In genomic region chr12:102497905-102498304, GRCm38 (mm10) we compare ENCODE assay signal across 12 mouse cellular contexts. TPM values are rescaled to one million over a fixed set of nuclear protein-coding genes. Genes with fewer than 3 reads are reported as not detected.
A peak's percentile ranks its signal among the peaks of the same experiment; 100 is the strongest.
DNase-seq lines count a peak whose midpoint lies in the region; ATAC-seq and TF ChIP-seq lines count a peak whose summit lies in the region.
"Had no signal": no experiment of that assay in that cellular context is flagged by ENCODE, and none has a peak within 500 bp of the region (broad histone marks: within the 10 kb centered on the region; RNA-seq: fewer than 3 reads in every experiment).

No protein-coding gene starts in this region.

- H3K27ac ChIP-seq in heart, adult 2 months: no peak overlapping the region
- H3K27ac ChIP-seq in kidney, postnatal 0 days: 0 out of 2 replicates have a peak overlapping the region, but pooled peaks have one; percentile 8
- peak overlapping the region; percentile 70 for H3K27ac ChIP-seq in embryonic facial prominence, embryonic 14.5 days (replicated peaks; ENCODE audit: low read depth, low read length)
- H3K27ac ChIP-seq in stomach, embryonic 15.5 days: peak overlapping the region; percentile 26; the same call in 1 of the 2 replicates
- H3K27ac ChIP-seq: hindbrain, embryonic 12.5 days had no signal

- WGBS in heart, adult 2 months: 65% methylated on average over 2 of the region's 2 CpGs
- 69% methylated on average over 2 of the region's 2 CpGs for WGBS in kidney, postnatal 0 days
- WGBS in embryonic facial prominence, embryonic 14.5 days: 61% methylated on average over 2 of the region's 2 CpGs
- 75% methylated on average over 2 of the region's 2 CpGs for WGBS in stomach, embryonic 15.5 days

- intact Hi-C loops in heart, adult 2 months (cut with DNase I): loop anchor here (10.0 kb wide), 1 partner anchor 217 kb away; no protein-coding TSS in a partner anchor
- intact Hi-C loops in heart, postnatal 10 days (cut with DNase I): loop anchor here (5.0 kb wide), 1 partner anchor 209 kb away; no protein-coding TSS in a partner anchor
- intact Hi-C loops in gastrocnemius, postnatal 36 days (cut with DNase I): no loop called here

- TF ChIP-seq EP300 in heart, adult 2 months (IDR thresholded peaks at IDR 0.05; ENCODE audit: insufficient read depth, low read depth, low read length): no peak

- peak; percentile 28; the same call in 1 of the 2 replicates for TF ChIP-seq CTCF in heart, adult 2 months (IDR thresholded peaks at IDR 0.05)
- TF ChIP-seq CTCF in kidney, postnatal 0 days (IDR thresholded peaks at IDR 0.05; ENCODE audit: low read depth): peak; percentile 33; the same call in 1 of the 2 replicates

- DNase-seq in heart, adult 2 months: no peak
- DNase-seq in heart, postnatal 10 days: no peak
- DNase-seq in kidney, postnatal 0 days (ENCODE audit: low spot score): no peak
- DNase-seq in kidney, adult 18-20 months: no peak
- no peak for DNase-seq in embryonic facial prominence, embryonic 14.5 days (ENCODE audit: low spot score)
- no peak for DNase-seq in neural tube, embryonic 10.5 days (ENCODE audit: extremely low spot score, low spot score)
- no peak for DNase-seq in gastrocnemius, postnatal 36 days
- DNase-seq: cerebellum, adult 11 months; lung, embryonic 14.5 days had no signal

- TF ChIP-seq POLR2A in heart, adult 2 months (IDR thresholded peaks at IDR 0.05; ENCODE audit: insufficient read depth, low read depth, low read length): no peak

- H3K79me2 ChIP-seq in heart, adult 2 months (replicated peaks; ENCODE audit: control insufficient read depth, insufficient read depth, low read length): no peaks in the 10 kb centered on the region

- H3K4me2 ChIP-seq in kidney, postnatal 0 days (ENCODE audit: low read length): no peak overlapping the region
- H3K4me2 ChIP-seq in embryonic facial prominence, embryonic 14.5 days (ENCODE audit: low read depth, low read length): no peak overlapping the region
- no peak overlapping the region for H3K4me2 ChIP-seq in stomach, embryonic 15.5 days
- H3K4me2 ChIP-seq: hindbrain, embryonic 12.5 days; lung, embryonic 14.5 days had no signal

- H3K9me3 ChIP-seq in kidney, postnatal 0 days (replicated peaks; ENCODE audit: low read length): no peaks in the 10 kb centered on the region
- H3K9me3 ChIP-seq in embryonic facial prominence, embryonic 14.5 days (ENCODE audit: control insufficient read depth, low read length): no peaks in the 10 kb centered on the region
- no peaks in the 10 kb centered on the region for H3K9me3 ChIP-seq in stomach, embryonic 15.5 days
- H3K9me3 ChIP-seq: hindbrain, embryonic 12.5 days had no signal

- ATAC-seq in kidney, postnatal 0 days (replicated peaks; ENCODE audit: low FRiP score, low read depth): no peak
- no peak for ATAC-seq in embryonic facial prominence, embryonic 14.5 days (ENCODE audit: low read depth)
- no peak for ATAC-seq in stomach, embryonic 15.5 days (ENCODE audit: insufficient read depth, low FRiP score, low read depth)

- H3K4me1 ChIP-seq in heart, adult 2 months (ENCODE audit: control insufficient read depth, insufficient read depth, low read length): no peaks in the 10 kb centered on the region; the same call in 1 of the 2 replicates
- H3K4me1 ChIP-seq in kidney, postnatal 0 days (replicated peaks; ENCODE audit: insufficient read depth, low read length): 0 out of 2 replicates have a peak, but pooled peaks cover 3% of the 10 kb centered on the region
- H3K4me1 ChIP-seq in embryonic facial prominence, embryonic 14.5 days (ENCODE audit: control insufficient read depth, insufficient read depth, low read length): peaks cover 11% of the 10 kb centered on the region
- H3K4me1 ChIP-seq in stomach, embryonic 15.5 days: no peaks in the 10 kb centered on the region

- H3K9ac ChIP-seq in heart, adult 2 months (ENCODE audit: low read depth, low read length): no peak overlapping the region
- H3K9ac ChIP-seq in kidney, postnatal 0 days (ENCODE audit: low read depth, low read length): no peak overlapping the region
- no peak overlapping the region for H3K9ac ChIP-seq in embryonic facial prominence, embryonic 14.5 days (ENCODE audit: low read depth, low read length)
- H3K9ac ChIP-seq in stomach, embryonic 15.5 days: no peak overlapping the region
- H3K9ac ChIP-seq: hindbrain, embryonic 12.5 days; lung, embryonic 14.5 days had no signal

- peaks cover 2% of the 10 kb centered on the region; the same call in 1 of the 2 replicates for H3K36me3 ChIP-seq in heart, adult 2 months (ENCODE audit: control insufficient read depth, insufficient read depth, low read length)
- H3K36me3 ChIP-seq in kidney, postnatal 0 days (ENCODE audit: insufficient read depth, low read length): peaks cover 25% of the 10 kb centered on the region; the same call in 1 of the 2 replicates
- peaks cover 49% of the 10 kb centered on the region for H3K36me3 ChIP-seq in embryonic facial prominence, embryonic 14.5 days (ENCODE audit: control insufficient read depth, insufficient read depth, low read length)
- peaks cover 21% of the 10 kb centered on the region for H3K36me3 ChIP-seq in stomach, embryonic 15.5 days

- H3K4me3 ChIP-seq in heart, adult 2 months: no peak overlapping the region
- no peak overlapping the region for H3K4me3 ChIP-seq in kidney, postnatal 0 days (replicated peaks; ENCODE audit: low read depth, low read length)
- H3K4me3 ChIP-seq in embryonic facial prominence, embryonic 14.5 days (ENCODE audit: low read depth, low read length): no peak overlapping the region
- no peak overlapping the region for H3K4me3 ChIP-seq in stomach, embryonic 15.5 days (replicated peaks)
- H3K4me3 ChIP-seq: hindbrain, embryonic 12.5 days; myocyte had no signal

- no peaks in the 10 kb centered on the region for H3K27me3 ChIP-seq in heart, adult 2 months (ENCODE audit: control insufficient read depth, insufficient read depth, low read length)
- H3K27me3 ChIP-seq in kidney, postnatal 0 days (ENCODE audit: insufficient read depth, low read length): no peaks in the 10 kb centered on the region
- no peaks in the 10 kb centered on the region for H3K27me3 ChIP-seq in embryonic facial prominence, embryonic 14.5 days (replicated peaks; ENCODE audit: control insufficient read depth, insufficient read depth, low read length)
- no peaks in the 10 kb centered on the region for H3K27me3 ChIP-seq in stomach, embryonic 15.5 days (replicated peaks)
- H3K27me3 ChIP-seq: hindbrain, embryonic 12.5 days had no signal

RNA-seq across cellular contexts. Expression of gene Golga5, which starts 29.0 kb away (rescaled TPM):
- 10 to 100 TPM; 25.1 to 28.0 TPM for total RNA-seq in heart, adult 2 months (2021)
- polyA plus RNA-seq in heart, adult 2 months (2012; rRNA removed): 10.1 and 17.2 TPM in 2 replicates
- 10 to 100 TPM; 24.5 to 25.9 TPM for total RNA-seq in heart, postnatal 10 days (2021)
- polyA plus RNA-seq in kidney, postnatal 0 days (2015; fragmentation: Nextera tagmentation; extraction: Ambion mirVana): 36.4 and 38.7 TPM in 2 replicates
- polyA plus RNA-seq in embryonic facial prominence, embryonic 14.5 days (2014; fragmentation: Nextera tagmentation; extraction: Ambion mirVana): 36.8 and 40.9 TPM in 2 replicates
- polyA plus RNA-seq in stomach, embryonic 15.5 days (2015; fragmentation: Nextera tagmentation; extraction: Ambion mirVana): 29.0 and 35.0 TPM in 2 replicates
- 10 to 100 TPM; 19.6 to 24.5 TPM for total RNA-seq in gastrocnemius, postnatal 36 days (2021)

RNA-seq across cellular contexts. Expression of gene Chga, which starts 56.9 kb away (rescaled TPM):
- not detected for total RNA-seq in heart, adult 2 months (2021)
- 0.06 and 0.12 TPM in 2 replicates for polyA plus RNA-seq in heart, adult 2 months (2012; rRNA removed)
- total RNA-seq in heart, postnatal 10 days (2021): not detected
- polyA plus RNA-seq in kidney, postnatal 0 days (2015; fragmentation: Nextera tagmentation; extraction: Ambion mirVana): 0.51 and 0.54 TPM in 2 replicates
- polyA plus RNA-seq in embryonic facial prominence, embryonic 14.5 days (2014; fragmentation: Nextera tagmentation; extraction: Ambion mirVana): 18.6 and 22.2 TPM in 2 replicates
- polyA plus RNA-seq in stomach, embryonic 15.5 days (2015; fragmentation: Nextera tagmentation; extraction: Ambion mirVana): 24.8 and 29.1 TPM in 2 replicates
- total RNA-seq in gastrocnemius, postnatal 36 days (2021): not detected
- polyA plus RNA-seq: myocyte had no signal

RNA-seq across cellular contexts. Expression of gene Lgmn, which starts 58.3 kb away (rescaled TPM):
- total RNA-seq in heart, adult 2 months (2021): 10 to 100 TPM; 59.9 to 63.5 TPM
- polyA plus RNA-seq in heart, adult 2 months (2012; rRNA removed): 78.2 and 115 TPM in 2 replicates
- total RNA-seq in heart, postnatal 10 days (2021): 10 to 100 TPM; 93.2 to 94.9 TPM
- 286 and 302 TPM in 2 replicates for polyA plus RNA-seq in kidney, postnatal 0 days (2015; fragmentation: Nextera tagmentation; extraction: Ambion mirVana)
- 113 and 115 TPM in 2 replicates for polyA plus RNA-seq in embryonic facial prominence, embryonic 14.5 days (2014; fragmentation: Nextera tagmentation; extraction: Ambion mirVana)
- 78.1 and 81.5 TPM in 2 replicates for polyA plus RNA-seq in stomach, embryonic 15.5 days (2015; fragmentation: Nextera tagmentation; extraction: Ambion mirVana)
- 10 to 100 TPM; 26.2 to 27.7 TPM for total RNA-seq in gastrocnemius, postnatal 36 days (2021)

Comparison
In these comparisons a context has a peak if more than half of its experiments do, and no peak if none do; other contexts are left out.
1. RNA of gene Chga, which starts 56.9 kb away (polyA plus RNA-seq): 24.8 to 29.1 TPM in stomach, embryonic 15.5 days and 18.6 to 22.2 TPM in embryonic facial prominence, embryonic 14.5 days; 0.51 to 0.54 TPM in kidney, postnatal 0 days and 0.06 to 0.12 TPM in heart, adult 2 months; every median in the first group is over 10 times any median in the second.